Mouse (Mus musculus) kidney, adult 11 months (tissue): ENCODE measurements at regions not wholly inside any gene's neighbourhood (a gene's known extent, or its start where the extent isn't known, plus 50 kb on each side); places are given as distances from the start of the nearest gene placed in this dataset.

Source experiments
- DNase-seq: peaks from one replicate; pipeline ENCODE4 v3.0.0; 2022

GRCm38 (mm10) chr7:67462591-67462990 is 89.9 kb upstream of the Mef2a start:
- DNase-seq: peak; percentile 24

DNA sequence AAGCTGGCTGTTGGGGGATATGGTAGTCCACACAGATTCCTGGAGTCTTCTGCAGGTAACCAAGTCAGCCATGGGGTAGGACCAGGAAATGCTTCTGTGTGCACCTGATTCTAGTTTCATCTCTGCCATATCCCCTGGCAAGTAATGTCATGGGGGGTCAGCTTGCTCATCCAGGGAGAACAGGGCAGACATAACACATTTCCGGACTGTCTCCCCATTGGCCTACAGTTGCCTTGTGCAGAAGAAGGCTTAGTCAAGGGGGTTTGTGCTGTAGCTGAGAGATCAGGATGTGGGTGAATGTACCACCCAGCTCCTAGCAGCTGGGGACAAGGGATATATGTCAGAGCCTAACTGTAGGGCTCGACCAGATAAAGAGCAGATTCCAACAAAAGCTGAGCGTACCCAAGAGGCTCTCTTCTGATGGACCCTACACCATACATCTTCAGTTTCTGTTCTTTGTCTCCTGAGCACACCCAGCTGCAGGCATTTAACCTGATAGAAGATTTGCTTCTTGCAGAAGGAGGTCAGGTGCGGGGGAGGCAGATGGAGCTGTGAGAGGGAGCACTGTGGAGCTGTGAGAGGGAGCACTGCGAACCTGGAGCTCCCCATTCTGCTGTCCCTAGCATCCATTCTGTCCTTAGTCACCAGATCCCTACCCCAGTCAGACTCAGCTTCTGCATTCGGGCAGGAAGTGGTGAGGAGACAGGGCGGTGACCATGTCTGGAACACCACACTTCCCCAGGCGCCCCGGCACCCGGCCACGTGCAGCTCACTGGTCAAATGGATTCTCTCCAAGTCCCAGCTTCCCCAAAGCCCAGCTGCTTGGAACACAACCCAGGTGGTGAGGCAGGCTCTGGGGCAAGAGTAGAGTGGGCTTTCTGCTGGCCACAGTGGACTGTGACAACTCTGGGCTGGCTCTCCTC is 88.9 kb upstream of the Mef2a start:
- peak; percentile 82 for DNase-seq

DNA sequence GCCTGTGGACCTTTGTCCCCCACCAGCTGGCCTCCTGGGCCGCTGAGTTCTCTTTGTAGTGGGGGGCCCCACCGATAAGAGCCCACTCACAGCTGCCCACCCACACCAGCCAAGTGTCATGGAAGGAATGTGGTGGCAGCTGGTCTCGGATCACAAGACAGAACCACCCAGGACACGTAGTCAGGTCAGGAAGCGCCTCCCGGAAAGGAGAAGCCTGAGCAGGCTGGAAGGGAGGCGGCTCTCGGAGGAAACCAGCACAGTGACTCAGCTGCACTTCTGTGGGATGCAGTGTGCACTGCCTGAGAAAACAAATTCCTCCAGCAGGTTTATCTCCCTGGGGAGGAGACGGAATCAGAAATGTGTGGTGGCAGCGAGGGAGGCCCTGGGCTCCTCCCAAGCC is 87.2 kb upstream of the Mef2a start:
- peak; percentile 65 for DNase-seq

- no peak for DNase-seq
Observed at GRCm38 (mm10) chr7:67459209-67459608, 86.6 kb upstream of the Mef2a start.

DNA sequence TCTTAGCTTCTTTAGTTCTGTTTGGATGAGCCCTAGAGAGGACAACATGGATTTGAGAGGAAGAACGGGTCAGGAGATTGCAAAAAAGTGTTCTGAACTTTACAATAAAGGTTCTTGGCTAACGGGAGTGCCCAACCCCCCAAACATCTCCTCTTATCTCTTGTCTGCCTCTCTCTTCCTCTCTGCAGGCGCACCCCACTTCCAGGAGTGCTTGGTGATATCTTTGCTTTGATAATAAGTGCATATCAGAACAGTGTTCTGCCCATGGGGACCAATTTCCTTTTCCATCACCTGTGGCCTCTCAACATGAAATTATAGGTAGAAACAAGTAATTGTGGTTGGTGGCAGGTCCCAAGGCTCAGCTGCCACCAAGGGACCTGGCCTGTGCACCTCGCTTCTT is 86.0 kb upstream of the Mef2a start:
- DNase-seq: no peak

- no peak for DNase-seq
Observed at GRCm38 (mm10) chr7:67457898-67458297, 85.2 kb upstream of the Mef2a start.

DNA sequence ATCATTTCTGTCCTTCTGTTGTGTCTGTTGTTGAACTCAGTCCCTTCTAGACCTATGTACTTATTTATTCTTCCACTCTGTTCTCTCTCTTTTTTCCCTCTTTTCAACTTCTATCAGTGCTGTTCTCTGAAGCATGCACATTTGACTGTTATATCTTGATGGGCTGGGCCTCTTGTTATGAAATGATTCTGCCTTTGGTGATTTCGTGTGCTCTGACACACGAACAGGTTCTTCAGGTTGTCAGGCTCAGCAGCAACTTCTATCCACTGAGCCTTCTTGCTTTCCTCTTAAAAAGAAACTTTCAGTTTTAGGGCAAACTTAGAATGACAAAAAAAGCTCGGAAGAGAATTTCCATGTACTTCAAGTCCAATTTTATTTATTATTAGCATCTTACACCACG is 83.4 kb upstream of the Mef2a start:
- no peak for DNase-seq

DNA sequence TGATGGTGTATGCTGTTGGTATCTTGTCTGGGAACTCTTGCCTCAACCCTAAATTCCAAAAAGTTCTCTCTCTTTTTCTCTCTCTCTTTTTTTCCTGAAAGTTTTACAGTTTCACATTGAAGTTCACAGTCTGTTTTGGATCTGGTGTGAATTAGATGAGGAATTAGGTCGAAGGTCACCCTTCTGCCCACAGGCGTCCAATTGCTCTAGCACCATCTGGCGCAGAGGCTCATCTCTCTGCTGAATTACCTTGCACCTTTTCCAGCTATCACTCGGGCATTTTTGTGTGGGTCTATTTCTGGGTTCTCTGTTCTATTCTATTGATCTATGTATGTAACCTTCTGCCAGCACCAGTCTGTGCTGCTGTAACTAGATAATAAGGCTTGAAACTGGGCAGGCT is 81.8 kb upstream of the Mef2a start:
- DNase-seq: no peak

DNA sequence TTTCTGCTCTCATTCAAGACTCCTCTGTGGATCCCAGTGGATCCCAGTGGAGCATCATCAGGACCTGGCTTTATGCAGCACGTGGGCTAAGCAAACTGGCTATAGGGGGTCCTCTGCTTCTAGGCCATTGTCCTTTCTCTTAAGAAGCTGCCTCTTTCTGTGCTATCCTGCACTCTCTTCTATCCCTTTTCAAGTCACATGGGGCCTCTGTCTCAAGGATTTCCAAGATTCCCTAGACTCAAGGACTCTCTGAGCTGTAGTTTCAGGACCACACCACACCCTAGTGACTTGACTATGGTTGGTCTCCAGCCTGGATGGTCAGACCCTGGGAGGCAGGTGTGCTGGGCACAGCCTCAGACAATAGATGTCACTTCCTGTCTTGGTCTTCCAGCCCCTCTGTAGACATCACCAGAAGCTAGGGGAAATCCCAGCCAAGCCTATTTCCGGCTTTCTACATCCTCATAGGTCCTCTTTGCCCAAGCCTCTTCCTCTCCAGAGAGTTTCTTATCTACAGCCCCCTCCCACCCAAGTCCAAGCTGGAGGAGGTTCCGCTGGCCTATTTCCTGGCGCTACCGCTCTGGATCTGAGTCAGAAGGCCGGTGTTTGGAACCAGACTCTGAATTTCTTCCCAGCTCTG is 78.6 kb upstream of the Mef2a start:
- peak; percentile 53 for DNase-seq

DNA sequence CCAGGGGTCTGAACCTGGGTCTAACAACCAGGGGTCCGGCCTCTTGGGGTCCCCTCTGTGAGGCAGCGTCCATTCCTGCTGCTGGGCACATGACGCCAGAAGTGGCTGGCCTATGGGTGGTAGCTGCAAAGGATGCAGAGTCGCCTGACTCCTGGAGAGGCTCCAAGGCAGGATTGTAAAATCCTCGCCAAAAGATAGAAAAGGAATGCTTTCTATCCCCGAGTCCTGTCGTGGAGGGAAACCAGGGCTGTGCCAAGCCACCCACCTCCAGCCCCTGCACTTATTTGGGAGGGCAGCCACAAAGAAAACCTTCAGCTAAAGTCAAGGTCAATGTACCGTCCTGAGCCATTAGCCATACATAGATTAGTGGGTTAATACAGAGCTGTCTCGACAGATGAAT is 73.9 kb upstream of the Mef2a start:
- no peak for DNase-seq

DNA sequence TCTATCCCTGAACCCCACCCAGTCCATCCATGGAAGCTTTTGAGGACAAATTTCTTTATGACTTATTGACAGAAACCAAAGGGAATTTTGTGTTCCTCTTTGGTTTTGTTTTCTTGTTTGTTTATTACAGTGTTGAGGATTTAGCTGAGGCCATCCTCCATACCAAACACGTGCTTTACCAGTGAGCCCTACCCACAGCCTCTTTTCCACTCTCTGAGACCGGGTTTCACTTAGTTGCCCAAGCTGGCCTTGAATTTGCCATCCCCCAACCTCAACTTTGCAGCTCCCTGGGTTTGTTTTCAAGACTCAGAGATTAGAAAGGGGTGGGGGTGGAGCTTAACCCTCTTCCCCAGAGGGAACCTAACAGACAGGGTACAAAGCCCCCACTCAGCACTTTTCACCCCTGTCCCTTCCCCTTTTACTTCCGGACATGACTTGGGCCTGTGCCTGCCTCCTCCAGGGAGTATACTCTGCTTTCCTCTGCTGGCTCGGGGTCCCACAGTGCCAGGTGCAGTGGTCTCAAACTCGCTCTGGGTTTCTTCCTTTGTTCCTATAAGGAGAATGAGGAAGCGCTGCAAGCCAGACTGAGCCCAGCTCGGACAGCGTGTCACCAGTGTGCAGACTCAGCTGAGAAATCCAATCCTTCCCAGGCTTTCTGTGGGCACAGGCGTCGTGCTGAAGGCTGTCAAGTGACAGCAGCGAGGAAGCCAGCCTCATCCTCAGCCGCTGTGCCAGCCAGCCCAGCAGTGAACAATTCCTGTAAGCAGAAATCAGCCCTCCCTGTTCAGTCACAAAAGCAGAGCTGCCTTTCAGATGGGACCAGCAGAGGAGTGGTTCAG is 72.8 kb upstream of the Mef2a start:
- no peak for DNase-seq

DNA sequence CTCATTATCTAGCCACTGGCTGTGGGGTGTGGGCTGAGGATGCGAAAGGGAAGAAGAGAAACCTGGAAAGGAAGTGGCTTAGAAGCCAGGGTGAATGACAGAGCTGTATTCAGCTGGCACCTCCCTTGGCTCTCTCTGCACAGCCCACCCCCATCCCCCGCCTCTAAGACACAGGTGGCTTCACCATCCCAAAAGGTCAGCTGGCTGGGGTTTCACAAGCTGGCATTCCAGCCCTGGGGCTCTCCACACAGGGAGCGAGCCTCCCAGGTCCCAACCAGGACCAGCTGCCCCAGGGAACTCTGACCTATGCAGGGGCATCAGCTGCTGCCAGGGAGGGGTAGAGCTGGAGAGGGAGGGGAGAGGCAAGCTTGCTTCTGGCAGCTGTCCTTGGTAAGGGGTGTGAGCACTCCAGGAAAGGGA is 71.9 kb upstream of the Mef2a start:
- no peak for DNase-seq

GRCm38 (mm10) chr7:67443666-67444065 is 71.0 kb upstream of the Mef2a start:
- no peak for DNase-seq

DNA sequence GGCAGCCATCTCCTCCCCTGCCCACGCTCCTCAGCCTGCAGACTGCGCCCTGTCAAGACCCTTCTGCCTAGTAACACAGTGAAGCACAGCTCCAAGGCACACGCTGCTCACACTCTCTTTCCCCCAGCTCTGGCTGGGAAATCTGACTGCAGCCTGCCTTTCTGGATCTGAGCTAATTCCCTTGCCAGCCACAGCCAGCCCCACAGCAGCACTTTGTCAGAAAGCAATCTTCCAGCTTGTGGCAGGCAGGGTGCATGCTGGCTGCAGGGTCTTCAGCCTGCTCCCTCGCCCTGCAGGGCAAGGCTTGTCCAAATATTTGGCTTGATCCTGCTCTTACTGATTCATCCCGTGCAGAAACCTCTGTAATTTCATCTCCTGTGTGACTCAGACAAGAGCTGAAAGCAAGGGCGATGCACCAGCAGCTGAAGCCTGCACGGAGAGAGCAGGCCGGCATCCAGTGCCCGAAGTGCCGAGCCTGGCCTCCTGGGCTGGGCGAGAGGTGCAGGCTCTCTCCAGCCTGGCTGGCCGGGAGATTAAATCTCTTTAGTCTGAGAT is 70.4 kb upstream of the Mef2a start:
- no peak for DNase-seq

GRCm38 (mm10) chr7:67442284-67442683 is 69.6 kb upstream of the Mef2a start:
- no peak for DNase-seq

DNA sequence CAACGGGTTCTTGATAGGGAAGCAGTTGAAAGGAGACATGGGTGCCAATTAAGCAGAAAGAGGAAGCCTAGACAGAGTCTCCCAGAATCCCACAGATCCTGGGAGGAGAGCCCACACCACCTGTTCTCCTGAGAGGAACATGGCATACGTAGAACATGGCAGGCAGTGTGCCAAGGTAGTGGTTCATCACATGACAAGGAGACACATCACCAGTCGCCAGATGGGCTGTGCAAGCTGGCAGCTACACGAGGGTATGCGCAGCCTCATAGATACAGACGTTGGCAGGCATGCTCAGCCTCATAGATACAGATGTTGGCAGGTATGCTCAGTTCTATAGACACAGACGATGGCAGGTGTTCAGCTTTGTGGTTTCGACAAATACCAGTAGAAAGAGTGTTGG is 68.1 kb upstream of the Mef2a start:
- no peak for DNase-seq

- peak; percentile 29 for DNase-seq
Observed at GRCm38 (mm10) chr7:67437216-67438006, 64.8 kb upstream of the Mef2a start.

DNA sequence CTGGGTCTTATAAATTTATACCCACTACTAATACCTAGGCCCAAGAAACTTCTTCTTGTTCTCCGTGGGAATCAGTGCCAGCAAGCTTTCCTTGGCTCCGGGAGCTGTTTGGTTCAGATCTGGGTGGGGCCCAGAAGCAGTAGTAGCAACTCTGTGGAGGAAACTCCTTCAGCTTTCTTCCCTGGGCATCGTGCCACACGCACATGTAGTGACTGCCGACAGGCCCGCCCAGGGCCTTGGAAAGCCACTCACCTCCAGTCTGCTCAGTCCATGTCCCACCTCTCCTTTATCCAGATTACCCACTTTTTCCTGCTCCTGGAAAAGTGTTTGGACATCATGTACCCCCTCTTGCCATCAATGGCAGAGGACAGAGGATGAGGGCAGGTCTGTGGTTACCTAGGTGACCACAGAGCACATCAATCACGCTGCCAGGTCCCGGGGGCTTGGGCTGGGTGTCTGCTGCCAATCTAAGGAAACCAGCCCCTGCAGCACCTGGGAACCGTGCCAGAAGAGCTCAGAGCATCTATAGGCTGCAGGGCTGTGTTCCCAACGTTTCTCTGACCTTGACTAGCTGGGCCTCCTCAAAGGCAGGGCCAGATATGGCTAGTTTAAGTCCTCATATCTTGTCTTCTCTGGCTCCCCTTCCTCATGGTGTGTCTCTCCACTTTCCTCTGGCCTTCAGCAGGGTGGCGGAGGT is 63.1 kb upstream of the Mef2a start:
- DNase-seq: peak; percentile 26

DNA sequence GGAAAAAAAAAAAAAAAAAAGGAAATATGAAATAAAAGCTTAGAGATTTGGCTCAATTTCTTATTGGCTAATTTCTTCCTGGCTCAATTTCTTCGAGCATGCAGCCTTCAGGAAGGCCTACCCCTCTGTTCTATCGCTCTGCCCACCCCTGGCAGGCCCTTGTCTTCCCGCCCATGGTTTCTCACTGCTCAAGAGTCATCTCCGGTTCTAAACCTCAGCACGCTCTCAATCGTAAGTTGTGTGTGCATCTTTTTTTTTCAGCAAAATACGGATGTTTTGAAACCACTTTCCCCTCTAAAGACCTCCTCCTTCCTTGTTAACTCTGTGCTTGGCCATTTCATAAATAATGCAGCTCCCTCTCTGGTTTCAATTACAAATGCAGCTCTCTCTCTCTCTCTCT is 58.3 kb upstream of the Mef2a start:
- DNase-seq: no peak

DNA sequence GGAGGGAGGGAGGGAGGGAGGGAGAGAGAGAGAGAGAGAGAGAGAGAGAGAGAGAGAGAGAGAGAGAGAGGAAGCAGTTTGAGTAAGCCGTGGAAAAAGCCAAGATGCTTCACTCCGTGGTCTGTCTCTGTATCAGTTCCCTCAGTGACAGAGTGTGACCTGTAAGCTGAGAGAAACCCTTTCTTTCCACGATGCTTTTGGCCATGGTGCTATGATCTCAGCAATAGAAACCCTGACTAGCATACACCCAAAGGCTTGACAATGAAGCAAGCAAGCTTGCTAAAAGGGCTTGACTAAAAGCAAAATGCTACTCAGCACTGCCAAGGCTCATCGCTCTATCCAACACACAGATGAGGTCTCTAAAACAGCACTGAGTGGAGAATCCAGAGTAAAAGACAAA is 57.4 kb upstream of the Mef2a start:
- DNase-seq: no peak

DNA sequence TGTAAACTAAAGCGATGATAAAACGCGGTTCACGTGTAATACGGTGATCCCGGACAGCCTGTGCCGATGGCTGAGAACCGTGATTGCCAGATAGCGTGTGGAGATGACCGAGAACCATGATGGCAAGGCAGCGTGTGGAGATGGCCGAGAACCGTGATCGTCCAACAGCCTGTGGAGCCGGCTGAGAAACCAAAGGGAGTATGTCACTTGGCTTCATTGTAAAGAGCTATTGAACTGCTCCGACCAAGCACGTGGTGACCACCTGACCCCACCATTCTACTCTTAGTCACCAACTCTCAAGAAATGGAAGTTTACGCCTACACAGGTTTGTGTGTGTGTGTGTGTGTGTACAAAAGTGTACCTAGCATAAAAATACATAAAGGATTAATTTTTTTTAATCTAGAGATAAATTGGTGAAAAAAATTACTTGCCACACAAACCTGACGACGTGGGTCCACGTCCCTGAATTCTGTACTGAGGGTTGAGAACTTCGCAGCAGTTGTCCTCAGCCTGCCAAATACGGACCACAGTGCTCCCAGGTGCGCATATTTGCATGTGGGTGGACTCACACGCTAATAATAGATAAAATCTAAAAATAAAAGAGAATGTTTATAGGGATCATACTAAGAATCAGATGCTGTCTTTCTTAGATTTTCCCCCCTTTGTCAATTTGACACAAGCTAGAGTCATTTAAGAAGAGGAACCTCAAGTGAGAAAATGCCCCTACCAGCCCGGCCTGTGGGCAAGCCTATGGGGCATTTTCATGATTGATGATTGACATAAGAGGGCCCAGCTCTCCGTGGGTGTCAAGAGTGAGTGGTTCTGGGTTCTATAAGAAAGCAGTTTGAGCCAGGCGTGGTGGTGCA is 56.6 kb upstream of the Mef2a start:
- DNase-seq: no peak
